Mouse (Mus musculus): Measurements from ENCODE around the gene Map3k13.

Map3k13 gene

GRCm38 (mm10) chr16:21848444-21848843 lies 54.3 kb downstream of the Map3k13 start:
- no peak for DNase-seq (ENCODE audit: extremely low read depth, low read depth, low spot score)

- no peak for DNase-seq (ENCODE audit: extremely low read depth, low read depth, low spot score)
Observed at GRCm38 (mm10) chr16:21848847-21849246, 54.7 kb downstream of the Map3k13 start.

DNA sequence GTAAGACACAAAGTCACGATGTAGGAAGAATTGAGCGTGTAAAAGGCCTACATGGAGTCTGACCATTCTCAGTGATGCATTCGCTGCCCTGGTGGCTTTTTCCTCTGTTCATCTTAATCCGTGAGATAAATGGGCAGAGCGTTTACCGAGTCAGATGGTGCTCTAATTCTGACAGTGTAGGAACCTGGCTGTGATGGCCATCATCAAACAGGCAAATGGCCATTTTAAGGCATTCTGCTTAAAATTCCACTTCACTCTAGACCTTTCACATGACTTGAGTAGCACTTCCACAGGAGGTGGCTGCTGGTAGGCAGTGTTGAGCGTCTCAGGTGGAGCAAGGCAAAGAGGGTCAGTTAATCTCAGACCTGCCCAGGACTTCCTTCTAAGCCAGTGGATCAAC lies 58.2 kb downstream of the Map3k13 start:
- DNase-seq (ENCODE audit: extremely low read depth, low read depth, low spot score): no peak

DNA sequence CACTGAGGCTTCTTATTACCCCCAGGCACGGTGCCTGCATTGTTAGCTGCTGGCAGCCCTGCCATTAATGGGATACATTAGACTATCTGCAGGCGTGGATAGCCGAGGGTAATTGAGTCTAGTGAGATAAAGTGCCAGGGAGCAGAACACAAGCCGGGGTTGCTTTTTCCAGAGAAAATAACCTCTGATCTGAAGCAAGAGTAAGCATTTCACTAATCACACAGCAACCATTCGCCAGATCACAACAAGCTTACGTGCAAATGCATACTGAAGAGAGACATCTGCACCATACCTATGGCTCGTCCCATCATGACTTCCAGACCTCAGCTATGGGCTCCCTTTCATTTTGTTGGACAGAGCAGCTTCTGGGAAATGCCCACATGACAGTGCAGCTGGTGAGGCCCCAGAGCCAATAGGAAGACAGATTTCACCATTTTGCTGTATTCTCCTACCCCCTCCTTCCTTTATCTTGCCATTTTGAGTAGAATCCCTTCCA lies 59.3 kb downstream of the Map3k13 start:
- no peak for DNase-seq (ENCODE audit: extremely low read depth, low read depth, low spot score)

GRCm38 (mm10) chr16:21854589-21855284 lies 60.6 kb downstream of the Map3k13 start:
- DNase-seq (ENCODE audit: extremely low read depth, low read depth, low spot score): no peak

- no peak for DNase-seq (ENCODE audit: extremely low read depth, low read depth, low spot score)
Observed at GRCm38 (mm10) chr16:21856134-21856533, 62.0 kb downstream of the Map3k13 start.

GRCm38 (mm10) chr16:21857126-21857644 lies 63.0 kb downstream of the Map3k13 start:
- DNase-seq (ENCODE audit: extremely low read depth, low read depth, low spot score): no peak

DNA sequence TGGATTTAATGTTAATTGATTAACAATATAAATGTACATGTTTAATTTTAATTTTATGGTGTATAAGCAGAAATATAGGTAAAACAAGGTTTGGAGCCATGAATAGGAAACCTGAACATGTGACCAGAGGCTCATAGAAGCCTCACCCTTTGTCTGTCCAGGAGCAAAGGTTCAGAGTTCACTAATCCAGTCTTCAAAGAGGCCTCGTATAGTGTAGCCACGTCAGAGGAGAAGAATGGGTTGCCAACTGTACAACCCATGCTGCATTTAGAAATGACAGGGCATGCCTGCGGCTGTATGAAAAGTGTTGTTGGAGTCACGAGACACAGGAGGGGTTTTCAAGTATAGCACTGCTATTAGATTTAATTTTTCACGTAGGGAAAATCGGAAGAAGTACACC lies 64.0 kb downstream of the Map3k13 start:
- DNase-seq (ENCODE audit: extremely low read depth, low read depth, low spot score): no peak

DNA sequence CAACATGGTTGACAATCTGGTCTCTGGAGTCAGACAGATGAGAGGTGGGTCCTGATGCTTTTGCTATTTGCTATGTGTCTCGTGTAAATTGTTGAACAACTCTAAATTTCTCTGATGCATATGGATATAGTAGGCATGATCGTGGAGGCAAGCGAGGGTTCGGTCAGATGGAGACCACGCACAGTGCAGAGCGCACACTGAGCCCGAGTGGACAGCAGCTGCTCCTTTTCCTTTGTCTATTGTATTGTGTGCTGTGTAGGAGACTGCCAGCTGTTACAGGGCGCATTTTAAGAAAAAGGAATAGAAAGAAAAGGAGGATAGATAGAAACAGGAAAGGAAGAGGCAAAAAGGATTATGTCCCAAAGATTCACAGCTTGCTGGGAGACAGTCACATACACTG lies 64.7 kb downstream of the Map3k13 start:
- DNase-seq (ENCODE audit: extremely low read depth, low read depth, low spot score): no peak

GRCm38 (mm10) chr16:21862448-21862847 lies 68.3 kb downstream of the Map3k13 start:
- DNase-seq (ENCODE audit: extremely low read depth, low read depth, low spot score): no peak

GRCm38 (mm10) chr16:21865250-21865982 lies 71.3 kb downstream of the Map3k13 start:
- no peak for DNase-seq (ENCODE audit: extremely low read depth, low read depth, low spot score)

DNA sequence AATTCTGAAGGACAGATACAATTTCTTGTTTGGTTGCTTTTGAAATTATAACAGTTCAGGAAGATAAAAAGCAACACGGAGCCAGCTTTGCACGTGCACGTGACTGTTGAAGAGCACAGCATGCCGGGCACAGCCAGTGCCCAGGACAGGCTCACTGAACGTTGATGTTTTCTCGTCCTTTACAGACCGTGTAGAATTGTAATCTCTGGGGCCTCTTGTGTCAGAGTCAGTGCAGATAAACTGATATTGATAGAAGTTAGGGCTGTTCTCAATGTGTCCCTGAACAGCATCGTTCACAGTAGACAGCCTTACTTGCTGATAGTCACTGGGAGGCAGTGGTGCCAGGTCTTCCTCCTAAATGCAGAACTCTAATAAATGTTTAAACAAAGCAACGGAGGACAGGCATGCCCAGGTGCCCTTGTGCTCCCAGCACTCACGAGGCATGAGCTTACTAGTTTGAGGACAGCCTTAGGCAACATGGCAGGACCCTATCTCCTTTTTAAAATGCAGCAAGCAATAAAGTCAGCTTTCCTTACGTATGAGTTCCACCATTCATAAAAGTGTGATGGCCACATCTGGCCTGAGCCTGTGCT lies 71.9 kb downstream of the Map3k13 start:
- DNase-seq (ENCODE audit: extremely low read depth, low read depth, low spot score): no peak

DNA sequence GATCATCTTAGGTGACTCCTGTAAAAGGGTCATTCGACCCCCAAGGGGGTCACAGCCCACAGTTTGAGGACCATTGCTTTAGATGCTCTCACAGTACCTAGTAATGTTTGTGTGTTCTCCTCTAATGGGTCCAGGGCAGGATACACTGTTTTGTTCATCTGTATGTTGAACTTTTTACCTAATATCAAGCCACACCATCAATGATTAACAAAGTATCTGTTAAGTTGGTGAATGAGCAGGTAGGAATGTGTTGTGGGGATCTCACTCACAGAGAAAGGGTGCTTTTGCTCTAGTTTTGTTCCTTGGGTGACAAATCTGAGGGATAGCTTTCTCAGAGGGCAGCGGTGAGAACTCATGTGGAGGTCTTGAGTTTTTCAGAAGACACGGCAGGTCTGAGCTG lies 73.6 kb downstream of the Map3k13 start:
- DNase-seq (ENCODE audit: extremely low read depth, low read depth, low spot score): no peak

- no peak for DNase-seq (ENCODE audit: extremely low read depth, low read depth, low spot score)
Observed at GRCm38 (mm10) chr16:21868651-21869050, 74.5 kb downstream of the Map3k13 start.

- DNase-seq (ENCODE audit: extremely low read depth, low read depth, low spot score): peak; percentile 18
Observed at GRCm38 (mm10) chr16:21869879-21870278, 75.7 kb downstream of the Map3k13 start.

- no peak for DNase-seq (ENCODE audit: extremely low read depth, low read depth, low spot score)
Observed at GRCm38 (mm10) chr16:21877735-21878134, 83.6 kb downstream of the Map3k13 start.

- no peak for DNase-seq (ENCODE audit: extremely low read depth, low read depth, low spot score)
Observed at GRCm38 (mm10) chr16:21878834-21879233, 84.7 kb downstream of the Map3k13 start.

DNA sequence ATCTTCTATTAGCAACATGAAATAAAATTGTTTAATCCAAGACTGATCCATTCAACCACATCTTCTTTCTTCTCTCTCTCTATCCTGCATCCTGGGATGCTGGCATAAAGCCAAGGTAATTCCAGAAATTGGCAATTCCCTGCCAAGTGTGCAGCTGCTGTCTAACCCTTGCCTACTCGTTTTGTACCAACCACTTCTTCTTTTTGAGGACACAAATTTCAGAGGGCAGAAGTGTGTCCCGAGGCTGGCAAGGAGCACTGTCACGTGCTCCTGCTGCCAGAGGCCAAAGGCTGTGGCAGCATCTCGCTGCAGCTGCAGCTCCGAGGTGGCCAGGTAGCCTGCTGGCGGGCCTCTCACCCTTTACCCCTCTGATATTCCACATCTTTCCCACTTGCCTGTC lies 87.0 kb downstream of the Map3k13 start:
- no peak for DNase-seq (ENCODE audit: extremely low read depth, low read depth, low spot score)

DNA sequence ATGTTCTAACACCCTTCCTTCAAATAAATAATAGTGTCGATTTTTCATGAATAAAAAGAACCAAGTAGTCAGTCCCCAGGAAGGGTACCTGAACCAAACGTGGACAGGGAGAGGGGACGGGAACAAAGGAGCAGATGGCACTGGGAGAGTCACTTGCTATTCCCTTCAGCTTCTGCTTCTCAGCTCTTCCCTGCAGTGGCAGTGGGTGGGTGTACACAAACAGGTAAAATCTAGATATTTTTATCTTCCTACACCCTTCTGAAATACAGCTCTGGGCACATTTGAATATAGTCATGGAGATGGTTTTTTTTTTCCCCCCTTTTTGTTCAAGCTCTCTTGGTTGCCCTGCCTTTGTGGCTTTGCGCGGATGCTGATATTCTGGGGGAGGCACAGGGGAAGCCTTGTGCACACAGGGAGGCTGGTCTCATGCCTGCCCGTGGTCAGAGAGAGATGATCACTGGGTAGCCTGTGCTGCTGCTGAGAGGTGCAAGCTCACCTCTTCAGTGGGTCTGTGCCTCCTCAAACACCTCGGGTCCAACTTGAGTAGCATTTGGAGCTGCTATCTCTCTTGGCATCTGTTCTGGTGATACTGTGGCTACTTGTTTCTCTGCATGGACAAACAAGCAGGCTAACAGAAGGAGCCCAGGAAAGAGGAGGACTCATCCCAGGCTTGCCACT lies 87.6 kb downstream of the Map3k13 start:
- DNase-seq (ENCODE audit: extremely low read depth, low read depth, low spot score): no peak

DNA sequence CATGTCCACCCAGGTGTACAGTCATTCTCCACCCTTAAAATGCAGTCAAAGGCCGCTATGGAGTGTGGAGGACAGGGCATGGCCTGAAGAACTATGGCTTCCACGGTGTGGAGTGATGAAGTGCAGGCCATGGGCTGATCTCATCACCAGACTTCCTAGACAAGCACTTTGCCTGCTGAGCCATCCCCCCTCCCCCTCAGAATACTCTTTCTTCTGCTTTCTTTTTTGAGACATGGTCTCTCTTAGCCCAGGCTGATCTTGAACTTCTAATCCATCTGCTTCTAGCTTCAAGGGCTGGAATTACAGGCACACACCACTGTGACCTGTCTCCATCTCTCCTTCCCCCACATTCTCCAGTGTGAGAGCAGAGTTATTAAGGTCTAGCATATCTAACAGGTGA lies 93.5 kb downstream of the Map3k13 start:
- no peak for DNase-seq (ENCODE audit: extremely low read depth, low read depth, low spot score)

DNA sequence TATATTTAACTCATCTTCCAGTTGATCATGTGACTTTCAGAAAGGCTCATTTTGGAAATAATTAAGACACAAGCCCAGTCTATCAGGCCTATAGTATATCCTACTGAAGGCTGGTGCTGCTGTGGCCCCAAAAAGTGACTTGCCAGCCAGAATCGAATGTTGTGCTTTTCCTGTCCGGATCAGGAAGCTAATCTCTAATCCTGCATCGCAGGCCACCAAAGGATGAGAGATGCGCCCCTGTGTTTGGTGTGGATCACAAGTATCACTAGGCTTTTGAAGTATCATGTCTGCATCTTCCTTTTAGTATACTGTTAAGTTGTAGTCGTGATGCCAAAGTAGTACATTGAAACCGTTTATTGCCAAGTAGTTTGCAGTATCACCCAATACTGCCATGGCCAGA lies 99.7 kb downstream of the Map3k13 start:
- DNase-seq (ENCODE audit: extremely low read depth, low read depth, low spot score): no peak

Data from fat pad, adult 2 months (tissue).